Mouse (Mus musculus): ENCODE results near the gene 1190002N15Rik.

DNA sequence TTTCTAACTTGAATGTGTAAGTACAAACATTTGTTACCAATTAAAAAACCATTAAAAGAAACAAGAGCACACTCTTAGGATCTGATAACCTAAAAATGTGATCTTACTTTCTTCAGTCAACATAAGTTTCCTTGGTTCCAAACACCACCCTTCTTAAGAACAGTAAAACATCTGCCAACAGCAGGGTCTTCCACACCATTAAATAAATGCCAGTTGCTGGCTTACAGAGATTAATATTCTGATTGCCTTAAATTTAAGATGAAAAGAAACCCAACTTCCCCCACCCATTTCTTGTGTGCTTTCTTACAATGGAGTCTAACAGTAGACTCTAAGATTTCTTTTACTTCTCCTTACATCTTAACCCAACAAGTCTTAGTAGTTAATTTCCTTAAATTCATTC is 7.9 kb downstream of the 1190002N15Rik start:
- no peak for TF ChIP-seq CTCF (IDR thresholded peaks at IDR 0.05; ENCODE audit: low read depth)
- TF ChIP-seq EP300 (optimal IDR thresholded peaks at IDR 0.05), result no peak

Measured in stomach, postnatal 0 days (tissue).